Mouse (Mus musculus) MEL-GATA-1-ER (cell line): ENCODE results near the gene Cemip2.

ENCODE experiments used
- DNase-seq: peaks from one replicate; pipeline ENCODE4 v3.0.0-alpha.2; 2012; ENCODE audit warnings: low read depth; ENCODE audit errors: extremely low read depth

The Cemip2 gene

DNA sequence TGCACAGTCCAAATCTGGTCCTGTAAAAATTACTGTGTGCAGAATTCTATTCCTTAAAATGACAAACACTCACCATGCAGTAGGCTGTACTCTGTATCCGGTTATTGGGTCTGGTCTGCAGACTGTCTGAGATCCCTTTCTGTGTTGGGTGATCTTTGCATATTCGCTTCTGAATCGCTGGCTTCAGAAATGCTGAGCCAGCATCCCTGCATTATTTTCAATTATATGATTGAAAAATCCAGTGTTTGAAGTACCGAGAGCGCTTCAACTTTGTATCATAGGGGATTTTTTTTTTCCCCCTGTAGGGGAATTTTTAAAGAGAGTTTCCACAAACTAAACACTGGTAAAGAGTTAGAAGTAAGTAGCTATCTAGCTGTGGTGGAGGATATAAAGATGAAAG, 32.0 kb downstream of the Cemip2 start:
- DNase-seq = no peak

DNA sequence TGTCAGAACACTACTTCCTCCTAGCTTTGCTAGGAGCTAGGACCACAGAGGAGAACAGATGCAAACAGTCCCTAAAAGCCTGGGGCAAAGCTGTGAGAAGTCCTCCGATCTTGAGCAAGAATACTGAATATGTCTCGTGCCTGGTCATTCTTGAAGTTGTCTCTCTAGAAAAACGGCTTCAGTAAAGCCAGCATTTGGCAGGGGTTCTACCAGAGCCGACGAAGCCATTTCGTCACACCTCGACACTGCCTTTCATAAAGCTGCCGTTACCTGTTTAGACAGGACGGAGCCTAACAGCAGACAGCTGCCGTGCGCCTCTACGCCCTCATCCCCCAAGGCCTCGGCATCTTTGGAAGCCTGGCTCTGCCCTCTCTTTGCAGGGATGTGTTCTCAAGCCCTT, 35.4 kb downstream of the Cemip2 start:
- DNase-seq = no peak

DNA sequence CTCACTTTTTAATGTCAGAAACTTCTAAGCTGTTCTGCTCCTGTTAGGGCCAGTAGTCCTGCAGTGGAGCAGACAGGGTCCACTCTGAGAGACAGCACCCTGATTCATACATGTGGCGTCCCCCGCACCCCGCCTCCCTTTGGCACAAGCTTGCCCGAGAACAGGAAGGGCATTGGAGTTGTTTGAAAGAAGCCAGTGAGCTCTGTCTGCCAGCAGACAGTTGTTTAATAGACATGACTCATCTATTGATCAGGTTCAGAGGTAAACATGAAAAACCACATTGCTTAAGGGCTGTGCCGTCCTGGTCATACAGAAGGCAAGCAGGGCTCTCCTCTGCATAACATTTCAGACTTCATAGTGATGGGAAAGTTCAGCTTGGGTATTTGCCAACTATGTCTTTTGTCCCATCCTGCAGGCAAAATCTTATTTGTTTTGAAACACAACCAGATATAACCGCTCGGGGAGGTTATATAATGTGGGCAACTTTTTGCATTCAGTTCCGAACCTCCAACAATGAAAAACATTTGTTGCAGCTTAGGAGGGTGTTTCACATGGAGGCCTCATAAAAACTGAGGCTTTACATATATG, 36.4 kb downstream of the Cemip2 start:
- DNase-seq = no peak

DNA sequence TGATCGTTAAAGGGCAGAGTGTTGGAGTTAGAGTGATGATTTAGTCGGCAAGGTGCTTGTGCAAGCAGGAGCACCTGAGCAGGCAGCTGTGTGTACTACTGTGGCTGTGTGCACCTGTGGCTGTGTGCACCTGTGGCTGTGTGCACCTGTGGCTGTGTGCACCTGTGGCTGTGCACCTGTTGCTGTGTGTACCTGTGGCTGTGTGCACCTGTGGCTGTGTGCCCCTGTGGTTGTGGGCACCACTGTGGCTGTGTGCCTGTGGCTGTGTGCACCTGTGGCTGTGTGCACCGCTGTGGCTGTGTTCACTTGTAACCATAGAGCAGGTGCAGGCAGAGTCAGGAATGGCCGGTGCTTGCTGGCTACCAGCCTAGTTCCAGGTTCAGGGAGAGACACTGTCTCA, 38.1 kb downstream of the Cemip2 start:
- no peak for DNase-seq

DNA sequence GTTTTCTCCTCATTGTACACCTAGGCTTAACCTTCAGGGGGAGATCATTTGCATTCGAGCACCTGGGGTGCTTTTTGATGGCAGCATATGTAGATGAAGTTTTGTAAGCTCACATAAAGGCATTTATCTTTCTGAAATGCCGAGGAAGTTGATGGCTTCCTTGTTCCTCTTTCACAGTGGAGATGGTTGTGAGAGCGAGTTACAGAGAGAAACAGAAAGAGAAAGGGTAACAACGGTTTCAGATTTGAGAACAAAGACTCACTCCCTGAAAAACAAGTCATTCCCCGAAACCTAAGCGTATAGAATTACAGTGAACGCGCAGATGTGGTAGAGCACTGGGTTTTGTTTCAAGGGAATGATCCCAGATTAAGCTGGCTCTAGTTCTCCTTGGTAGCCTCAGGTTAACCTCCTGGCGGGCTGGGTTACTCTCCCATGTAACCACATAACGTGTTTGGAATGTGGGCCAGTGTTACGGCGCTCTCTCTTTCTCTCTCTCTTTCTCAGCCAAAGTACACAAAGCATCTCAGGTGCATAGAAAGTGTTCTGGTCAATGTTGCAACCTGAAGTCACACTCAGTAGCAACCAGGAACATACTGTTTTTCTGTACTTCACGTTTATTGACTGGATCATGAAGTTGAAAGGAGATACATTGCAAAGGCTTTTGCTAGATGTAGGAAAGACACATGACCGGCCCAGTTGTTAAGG, 40.0 kb downstream of the Cemip2 start:
- DNase-seq = no peak

DNA sequence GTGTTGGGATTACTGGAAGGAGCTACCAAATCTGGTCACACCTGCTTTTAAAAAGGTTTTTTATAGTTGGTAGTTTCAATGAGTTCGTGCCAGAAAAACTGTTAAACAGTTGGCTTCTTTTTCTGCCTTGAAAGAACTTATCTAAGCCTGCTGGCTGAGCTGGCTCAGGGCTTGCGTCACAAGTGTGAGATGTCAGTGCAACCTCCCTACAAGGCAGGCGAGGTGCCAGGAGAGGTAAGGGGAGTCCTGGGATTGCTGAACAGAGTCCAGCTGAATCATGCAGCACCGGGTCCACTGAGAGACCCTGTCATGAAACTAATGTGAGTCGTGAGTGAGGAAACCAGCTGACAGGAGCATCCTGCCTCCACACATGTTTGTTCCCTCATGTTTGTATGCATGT, 41.4 kb downstream of the Cemip2 start:
- no peak for DNase-seq

DNA sequence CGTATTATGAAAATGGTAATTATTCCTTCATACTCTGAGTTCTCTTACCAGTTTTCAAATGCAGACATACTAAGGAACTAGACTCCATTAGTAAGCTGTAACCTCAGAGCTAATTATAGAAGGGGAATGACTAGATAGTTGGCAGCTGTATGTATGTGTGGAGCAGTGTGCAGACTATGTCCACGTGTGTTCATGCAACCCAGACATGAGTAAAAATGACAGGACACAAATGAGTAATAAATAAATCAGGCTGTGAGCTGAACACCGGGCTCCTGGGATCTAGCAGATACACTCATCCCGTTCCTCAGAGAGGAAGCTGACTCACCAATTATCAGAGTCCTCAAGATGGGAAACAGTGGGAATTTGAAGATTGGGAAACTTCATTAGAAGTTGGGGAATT, 42.0 kb downstream of the Cemip2 start:
- no peak for DNase-seq

DNA sequence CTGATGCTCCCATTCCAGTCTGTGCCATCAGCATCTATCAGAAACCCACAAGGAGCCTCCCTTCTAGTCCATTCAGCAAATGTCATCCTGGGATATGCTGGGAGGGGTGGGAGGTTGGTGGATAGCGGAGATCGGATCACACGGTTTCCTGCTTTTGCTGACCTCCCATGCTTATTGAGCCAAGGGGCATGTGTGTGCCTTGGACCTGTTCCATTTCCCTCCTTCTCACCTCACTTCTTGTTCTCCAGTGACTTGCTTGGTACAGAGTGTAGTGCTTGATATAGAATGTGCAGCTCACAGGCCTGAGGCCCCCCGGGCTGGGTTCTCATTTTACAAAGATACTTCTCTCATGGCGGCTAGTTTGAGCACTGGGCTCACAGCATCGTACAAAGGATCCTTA, 43.7 kb downstream of the Cemip2 start:
- no peak for DNase-seq

DNA sequence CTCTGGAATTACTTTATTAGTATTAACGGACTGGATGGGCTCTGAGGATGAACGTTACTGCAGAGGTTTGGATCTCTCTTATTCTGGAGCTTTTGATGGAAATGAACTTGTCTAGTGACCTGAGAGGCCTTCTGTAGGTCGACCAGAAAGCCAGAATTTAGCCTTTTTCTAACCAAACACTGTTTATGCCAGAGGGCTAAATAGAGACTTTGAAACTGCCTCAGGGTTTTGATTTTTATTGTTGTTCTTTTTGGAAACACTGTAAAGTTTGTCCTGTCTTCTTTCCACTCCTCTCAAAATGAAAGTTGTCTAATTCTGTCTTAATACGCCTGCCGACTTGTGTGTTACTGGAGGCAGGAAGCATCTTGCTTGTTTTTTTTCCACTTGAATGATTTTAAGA, 46.0 kb downstream of the Cemip2 start:
- no peak for DNase-seq

DNA sequence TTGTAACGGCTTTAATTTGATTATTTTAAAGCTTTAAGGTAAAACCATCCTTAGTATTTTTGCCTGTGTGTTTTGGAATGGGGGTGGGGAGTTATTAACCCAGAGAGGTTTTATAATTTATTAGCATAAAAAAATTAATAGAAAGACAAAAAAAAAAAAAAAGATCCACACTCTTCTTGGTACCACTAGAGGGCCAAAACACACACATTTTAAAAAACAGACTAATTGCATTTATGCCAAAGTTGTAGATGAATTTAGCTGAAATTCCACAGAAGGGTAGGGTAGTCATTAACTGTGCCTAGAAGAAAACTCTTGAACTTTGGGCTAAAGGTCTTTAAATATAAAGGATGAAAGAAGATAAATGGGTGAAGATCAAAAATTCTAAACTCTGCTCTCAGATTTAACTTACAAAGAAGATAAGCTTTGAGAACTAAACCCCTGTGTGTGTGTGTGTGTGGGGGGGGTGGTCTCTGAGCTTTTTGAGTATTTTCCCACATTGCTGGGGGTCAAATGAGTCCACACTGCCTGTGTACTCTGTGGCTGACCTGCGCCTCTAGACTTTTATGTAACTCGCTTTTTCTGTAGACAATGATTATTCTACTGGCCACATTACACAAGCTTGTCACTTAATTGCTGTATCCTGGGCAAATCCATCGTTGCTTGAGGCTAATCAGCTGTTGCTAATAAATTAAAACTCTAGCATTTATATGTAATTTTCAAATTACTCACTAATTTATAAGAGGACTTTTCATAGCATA, 47.2 kb downstream of the Cemip2 start:
- DNase-seq = no peak

DNA sequence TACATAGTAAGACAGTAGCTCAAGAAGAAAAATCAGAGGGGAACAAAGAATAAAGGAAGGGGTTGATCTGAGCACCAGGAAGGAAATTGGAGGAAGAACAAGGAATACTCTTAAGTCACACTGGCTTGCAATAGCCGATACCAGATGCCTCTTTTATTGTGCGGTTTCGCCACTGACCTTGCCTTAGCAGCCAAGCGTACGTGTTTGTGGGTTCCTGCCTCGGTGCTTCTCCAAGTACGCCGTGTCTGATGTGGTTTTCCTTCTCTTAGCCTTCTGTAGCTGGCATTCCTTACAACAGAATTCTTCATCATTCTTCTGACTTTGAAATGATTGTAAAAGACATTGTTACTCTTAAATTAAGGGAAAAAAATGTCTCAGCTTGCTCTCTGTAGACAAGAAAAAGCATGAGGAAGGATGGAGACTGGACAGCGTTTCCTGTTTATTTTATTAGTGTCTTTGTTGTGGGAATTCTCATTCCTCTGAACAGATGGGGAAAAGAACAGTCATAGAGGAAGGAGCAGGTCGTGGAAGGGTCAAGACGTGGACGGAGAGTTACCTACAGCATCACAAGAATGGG, 55.4 kb downstream of the Cemip2 start:
- DNase-seq = no peak

DNA sequence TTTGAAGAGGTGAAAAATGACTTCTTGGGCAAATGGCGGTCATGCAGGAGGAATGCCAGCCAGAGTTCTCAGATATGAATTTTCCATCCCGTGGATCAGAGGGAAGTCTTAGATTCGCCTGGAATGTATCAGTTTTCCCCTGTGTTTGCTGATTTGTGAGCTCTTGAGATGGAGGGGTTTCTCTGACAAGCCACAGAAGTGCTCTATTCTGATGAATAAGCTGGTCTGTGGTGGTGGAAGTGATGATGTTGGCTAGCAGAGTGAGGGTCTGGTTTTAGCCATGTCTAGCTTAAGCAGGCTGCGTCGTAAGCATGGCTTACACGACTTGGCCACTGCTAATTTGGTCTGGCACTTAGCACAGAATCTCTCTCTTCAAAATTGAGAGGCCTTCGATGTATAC, 56.8 kb downstream of the Cemip2 start:
- DNase-seq = no peak

DNA sequence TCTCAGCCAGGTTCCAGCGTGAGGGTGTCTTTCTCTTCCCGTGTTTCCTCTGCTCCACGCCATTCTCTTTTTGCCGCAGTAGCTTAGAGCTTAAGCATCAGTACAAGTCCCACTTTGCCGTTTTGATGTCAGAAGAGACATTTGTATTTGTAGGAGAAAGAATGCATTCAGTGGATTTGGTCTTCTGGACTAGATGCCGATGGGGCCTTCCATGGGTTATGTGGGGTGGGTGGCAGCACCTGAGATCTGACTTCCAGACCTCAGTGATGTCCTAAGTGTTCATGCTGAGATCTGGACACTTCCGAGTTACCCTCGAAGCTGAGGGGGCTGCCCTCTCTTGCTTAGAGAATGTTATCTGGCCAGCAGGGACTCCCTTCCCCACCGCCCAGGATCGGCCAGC, 72.6 kb downstream of the Cemip2 start:
- DNase-seq = no peak

DNA sequence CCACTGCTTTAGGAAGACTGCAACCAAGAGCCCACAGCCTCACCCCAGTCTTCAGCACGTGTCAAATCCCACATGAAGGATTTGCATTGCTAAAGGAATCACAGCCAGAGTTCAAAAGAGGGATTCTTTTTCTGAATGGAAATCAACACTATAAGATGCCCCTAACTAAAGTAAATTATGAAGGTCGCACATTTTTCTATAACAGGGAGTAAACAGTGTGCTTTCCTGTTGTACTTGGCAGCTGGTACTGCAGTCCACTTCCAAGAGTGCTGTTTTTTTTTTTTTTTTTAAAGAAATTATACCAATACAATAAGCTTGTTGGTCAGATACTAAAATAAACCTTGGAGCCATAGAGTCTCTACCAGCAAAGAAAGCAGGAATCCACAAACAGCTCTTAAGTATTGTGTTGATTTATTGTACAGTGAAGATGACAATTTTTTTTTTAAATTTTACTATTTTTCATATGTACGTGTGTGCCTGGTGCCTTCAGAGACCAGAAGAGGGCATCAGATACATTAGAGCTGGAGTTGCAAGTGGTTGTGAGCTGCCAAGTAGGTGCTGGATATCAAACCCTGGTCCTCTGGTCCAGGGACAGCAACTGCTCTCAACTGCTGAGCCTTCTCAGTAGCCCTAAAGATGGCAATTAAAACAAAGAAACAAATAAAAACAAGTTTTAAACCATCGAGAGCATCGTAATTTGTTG, 76.5 kb downstream of the Cemip2 start:
- no peak for DNase-seq

DNA sequence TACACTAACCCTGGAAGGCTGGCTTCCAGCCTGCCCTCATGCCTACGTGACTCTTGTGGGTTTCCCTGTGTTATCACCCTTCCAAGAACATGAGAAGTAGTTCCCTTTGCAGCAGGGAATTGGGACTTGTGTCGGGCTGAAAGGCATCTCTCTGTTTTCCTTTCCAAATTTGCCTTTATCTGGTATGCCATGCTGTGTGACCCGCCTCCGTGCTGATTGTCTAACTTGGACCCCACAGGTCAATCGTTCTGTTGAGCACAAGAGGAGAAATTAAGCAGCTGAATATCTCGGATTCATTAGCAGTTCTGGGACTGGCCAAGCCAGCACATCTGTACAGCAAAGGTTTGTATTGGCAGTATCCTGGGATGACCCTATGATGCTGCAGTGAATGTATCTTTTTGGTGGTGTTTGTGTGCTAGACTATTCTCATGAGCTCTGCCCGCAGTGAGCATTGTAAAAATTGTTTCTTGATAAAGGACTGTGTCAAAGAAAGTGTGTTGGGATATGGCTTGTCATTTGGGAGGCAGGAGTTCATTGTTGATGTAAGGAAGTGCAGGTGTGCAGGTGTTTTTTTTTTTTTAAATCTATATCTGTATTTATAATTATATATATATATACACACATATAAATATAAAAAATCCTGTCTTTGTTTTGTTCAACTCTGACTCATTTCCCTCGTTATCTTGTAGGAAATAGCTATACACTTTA, 77.4 kb downstream of the Cemip2 start:
- peak; percentile 64 for DNase-seq

DNA sequence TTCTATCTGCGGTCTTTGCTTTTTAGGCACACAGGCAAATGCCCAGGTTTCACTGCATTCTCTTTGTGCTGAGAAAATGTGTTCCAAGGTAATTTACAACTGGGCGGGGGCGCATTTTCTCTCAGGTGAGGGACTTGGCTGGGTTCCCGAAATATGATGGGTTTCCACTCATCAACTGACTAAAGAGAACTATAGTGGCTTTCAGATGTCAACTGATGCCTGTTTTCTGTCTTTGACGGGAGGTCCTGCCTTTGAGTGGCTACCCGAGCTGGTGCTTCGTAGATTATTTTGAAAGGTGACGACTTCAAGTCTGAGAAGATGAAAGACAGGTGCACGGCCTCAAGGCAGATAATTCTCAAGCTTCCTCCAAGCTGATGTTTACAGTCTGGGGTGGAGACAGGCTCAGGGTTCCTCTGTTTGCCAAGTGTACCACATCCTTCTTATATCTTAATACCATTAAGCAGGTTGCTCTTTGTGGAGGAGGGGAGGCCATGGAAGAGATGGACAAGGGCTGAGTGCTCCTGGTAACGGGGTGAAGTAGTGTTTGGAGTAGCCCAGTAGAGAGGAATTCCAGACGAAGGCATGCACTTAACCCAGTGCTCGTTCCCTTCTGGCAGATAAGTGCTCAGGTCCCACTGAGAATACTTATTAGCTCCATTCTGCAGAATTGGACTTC, 80.8 kb downstream of the Cemip2 start:
- no peak for DNase-seq

DNA sequence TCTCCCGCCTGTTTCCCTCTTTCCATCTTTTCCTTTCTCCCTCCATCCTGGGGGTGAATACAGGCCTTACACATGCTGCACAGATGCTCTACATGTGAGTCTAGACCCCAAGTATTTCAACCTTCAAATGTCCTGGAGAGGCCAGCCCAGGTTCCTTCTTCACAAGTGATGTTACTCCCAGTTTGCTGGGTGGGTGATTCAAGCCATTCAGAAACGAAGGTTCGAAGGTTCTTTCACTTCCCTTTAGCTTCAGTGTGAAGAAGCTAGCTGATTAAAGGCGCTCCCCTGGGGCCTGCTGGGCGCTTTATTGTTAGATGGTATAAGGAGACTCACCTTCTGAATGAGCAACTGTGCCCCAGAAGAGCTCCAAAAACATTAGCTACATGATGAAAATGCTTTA, 82.0 kb downstream of the Cemip2 start:
- DNase-seq = no peak

DNA sequence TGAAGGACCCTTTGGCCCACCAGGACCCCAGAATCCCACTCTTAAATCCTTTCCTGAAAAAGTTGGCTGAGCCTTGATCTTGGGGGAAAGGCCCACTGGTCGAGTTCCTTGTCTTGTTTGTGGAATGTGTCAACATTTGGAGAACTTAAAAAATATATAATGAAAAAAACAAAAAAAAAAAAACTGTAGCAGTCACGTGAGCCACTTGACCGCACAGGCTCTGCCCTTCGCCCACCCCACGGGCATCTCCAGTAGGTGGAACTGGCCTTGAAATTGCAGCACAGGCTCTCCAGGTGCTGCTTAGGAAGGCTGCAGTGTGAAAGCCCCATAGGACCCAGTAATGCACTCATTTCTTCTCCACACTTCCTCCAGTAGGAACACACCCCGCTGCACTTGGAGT, 82.8 kb downstream of the Cemip2 start:
- no peak for DNase-seq

DNA sequence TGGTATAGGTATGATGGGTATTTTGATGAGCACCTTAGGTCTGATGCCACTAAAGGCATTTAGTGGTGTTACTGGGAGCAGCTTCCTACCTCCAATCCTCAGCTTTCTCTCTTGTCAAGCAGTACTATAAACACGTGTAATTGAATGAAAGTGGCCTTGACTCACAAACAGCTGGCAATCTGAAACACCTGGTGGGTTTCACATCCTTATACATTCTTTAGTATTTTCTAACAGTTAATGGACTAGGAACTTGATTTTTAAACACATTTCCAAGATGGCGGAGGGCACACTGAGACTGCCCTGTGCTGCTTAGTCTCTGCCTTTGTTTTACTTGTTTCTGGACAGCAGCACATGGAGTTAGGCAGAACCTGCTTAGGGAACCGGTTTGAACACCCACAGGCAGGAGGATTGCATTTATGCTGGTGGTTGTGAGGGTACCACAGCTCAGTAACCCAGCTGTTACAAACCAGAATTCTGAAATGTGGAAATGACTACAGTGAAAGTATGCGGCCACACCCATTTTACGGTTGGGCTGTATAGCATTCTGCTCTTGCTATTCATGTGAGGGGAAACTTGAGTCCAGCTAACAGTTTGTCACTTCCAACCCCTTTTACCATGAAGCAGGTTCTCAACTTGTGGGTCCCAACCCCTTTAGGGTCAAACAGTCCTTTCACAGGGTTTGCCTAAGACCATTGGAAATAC, 84.3 kb downstream of the Cemip2 start:
- no peak for DNase-seq
